Mouse (Mus musculus): Measurements from ENCODE around the gene Trpm3.

Gene Trpm3

DNA sequence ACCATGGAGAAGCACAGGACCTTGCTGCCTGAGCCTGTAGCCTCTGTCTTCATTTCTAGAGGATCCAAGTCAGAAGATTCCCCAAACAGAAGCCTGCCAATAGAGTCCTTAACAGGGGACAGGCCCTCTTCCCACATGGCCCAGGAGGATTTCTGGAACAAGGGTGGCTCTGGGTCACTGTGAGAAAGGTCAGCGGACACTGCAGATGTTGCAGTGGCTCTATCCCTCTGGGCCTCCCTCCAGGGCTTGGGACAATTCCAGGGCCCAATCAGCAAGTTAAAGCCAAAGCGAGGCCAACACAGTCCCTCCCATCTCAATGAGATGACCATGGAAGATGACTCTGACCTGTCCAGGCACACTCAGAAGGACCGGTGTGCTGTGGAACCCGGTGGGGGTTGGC lies 896.1 kb downstream of the Trpm3 start:
- DNase-seq (ENCODE audit: low read depth, low spot score) = no peak

DNA sequence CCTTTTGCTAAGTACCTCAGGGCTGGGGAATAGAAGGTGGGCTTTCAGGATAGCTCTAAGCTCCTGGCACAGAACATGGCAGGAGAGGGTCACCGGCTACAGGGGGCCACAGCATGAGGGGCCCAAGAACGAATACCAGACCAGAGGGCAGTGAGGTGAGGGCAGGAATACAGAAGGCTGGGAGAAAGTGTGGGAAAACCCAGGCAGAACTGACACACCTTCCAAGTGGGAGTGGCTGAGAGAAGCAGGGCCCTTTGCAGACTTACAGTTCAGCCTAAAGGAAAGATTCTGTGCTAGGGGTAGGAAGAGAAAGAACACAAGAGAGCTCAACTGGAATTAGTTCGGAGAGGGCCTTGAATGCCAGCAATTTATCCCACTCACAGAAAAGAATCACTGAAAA lies 896.9 kb downstream of the Trpm3 start:
- DNase-seq (ENCODE audit: low read depth, low spot score) = no peak

DNA sequence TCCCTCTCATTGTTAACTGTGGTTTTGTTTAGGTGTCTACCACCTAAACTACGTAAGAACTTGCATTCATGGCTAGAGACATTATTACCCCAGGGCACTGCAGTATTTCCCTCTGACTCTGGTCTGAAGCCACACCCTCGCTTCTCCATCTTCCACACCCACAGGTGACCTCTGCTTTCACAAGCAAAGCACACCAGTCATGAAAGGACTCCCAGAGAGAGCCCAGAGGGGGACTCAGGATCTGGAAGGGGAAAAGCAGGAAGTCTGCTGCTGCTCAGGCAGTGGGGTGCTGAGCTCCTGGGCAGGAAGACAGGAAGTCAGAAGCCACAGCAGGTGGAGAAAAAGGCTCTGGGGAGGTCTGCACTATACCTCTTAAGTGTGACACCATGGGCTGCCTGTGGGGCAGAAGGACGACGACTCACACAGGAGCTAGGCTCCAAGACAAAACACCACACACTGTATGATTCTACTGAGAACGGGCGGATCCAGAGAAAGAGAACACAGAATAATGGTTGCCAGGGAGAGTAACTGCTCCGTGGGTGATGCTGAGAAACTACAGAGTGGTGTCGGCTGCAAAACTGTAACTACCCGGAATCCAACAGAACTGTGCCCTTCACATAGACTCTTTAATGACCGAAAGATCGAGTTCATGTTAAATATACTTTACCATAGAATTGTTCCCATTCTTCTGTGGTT lies 898.1 kb downstream of the Trpm3 start:
- DNase-seq (ENCODE audit: low read depth, low spot score) = no peak

DNA sequence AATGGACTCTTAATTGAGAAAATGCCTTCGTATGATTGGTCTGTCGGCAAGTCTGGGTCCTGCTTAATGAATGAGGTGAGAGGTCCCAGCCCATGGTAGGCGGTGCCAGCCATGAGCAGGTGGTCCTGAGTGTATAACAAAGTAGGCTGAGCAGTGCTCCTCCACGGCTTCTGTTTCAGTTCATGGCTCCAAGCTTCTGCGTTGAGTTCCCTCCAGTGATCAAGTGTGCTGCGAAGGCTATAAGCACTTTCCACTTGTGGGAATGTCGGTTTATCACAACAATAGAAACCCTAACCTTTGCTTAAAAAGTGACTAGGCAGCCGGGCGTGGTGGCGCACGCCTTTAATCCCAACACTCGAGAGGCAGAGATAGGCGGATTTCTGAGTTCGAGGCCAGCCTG lies 898.7 kb downstream of the Trpm3 start:
- DNase-seq (ENCODE audit: low read depth, low spot score) = no peak

DNA sequence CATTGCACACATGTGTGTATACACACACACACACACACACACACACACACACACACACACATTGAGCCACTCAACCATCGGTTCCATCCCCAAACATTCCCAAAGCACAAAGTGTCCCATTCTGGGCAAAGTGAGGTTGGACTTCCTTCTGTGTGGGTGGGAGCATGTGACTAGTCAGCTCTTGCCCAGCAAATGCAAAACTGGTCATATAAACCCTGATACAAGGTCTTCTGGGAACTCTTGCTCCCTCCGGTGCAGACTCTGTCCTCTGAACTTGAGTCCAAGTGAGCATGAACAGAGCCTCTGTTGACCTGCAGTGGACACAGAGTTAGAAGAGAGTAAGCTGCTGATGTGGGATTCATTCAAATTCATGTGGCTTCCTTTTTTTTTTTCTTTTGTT lies 899.5 kb downstream of the Trpm3 start:
- DNase-seq (ENCODE audit: low read depth, low spot score) = no peak

DNA sequence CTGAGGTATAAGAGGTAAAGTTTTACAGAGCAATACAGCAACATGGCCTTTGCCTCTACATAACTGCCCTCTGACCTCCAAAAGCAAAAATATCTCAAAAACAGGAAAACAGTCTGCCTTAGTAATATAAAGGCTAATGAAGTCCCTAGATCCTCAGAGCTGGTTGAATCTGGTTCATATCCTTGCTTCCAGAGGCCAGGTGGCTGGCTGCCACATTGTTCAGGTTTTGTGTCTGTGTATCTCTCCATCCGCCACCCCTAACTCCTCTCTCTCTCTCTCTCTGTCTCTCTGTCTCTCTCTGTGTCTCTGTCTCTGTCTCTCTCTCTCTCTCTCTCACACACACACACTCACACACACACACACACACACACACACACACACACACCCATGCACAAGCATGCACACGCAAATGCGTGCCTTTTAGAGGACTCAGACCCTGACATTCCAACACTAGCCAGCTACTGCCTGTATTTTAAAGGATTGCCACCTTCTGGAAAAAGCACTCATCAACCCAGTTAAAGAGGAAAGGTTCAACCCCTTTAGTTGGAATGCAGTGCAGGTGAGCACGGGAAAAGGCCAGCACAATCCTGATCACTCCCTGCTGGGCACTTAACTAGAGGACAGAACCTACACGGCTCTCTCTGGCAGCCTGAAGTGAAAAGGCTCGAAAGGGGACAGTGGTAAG lies 902.8 kb downstream of the Trpm3 start:
- DNase-seq (ENCODE audit: low read depth, low spot score) = no peak

DNA sequence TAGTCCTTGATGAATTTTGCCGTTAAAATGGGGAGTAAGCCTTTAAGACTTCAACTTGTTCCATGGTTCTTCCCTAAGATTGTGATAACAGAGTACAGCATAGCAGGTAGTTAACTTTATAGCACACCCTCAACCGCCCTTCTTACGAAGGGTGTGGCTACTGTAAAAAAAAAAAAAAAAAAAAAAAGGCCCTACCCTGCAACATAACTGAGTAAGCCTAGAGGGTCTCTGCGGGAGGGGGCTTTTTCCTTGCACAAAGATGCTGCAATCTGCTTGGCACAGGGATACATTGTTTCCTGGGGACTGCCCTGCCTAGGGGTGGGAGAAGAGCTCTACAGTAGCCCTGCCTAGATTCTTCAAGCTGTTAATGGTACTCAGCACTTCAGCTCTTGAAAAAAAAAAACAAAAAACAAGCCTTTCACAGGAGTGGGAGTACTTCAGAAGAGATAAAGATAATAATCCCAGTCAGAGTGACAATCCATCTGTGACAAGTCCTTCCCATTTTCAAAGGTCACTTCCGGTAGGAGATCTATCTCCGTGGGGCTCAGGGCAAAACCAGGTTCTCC lies 903.4 kb downstream of the Trpm3 start:
- DNase-seq (ENCODE audit: low read depth, low spot score) = no peak

DNA sequence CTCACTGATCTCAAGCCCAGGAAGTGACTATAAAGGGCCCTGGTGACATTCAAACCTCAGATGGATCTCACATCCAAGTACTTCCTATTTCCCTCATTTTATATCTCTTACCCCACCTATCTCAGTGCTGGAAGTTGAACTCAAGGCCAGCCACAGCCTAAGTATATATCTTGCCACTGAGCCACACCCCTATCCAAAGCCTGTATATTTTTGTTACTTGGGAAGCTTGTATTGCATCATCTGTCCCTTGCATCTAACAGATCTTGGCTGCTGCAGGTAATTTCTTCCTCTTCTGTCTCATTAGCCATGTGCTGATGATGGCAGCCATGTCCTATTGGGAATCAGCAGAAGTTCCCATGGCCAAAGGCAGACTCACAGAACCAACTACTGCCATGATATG lies 904.9 kb downstream of the Trpm3 start:
- DNase-seq (ENCODE audit: low read depth, low spot score) = no peak

All from retina, adult 2 months (tissue).